Mouse (Mus musculus) adrenal gland, postnatal 4 days (tissue): Measurements from ENCODE around the gene Tapbp. TPM values are rescaled to one million over a fixed set of nuclear protein-coding genes. Genes with fewer than 3 reads are reported as not detected.

Experiments
- DNase-seq, 2 experiments: peaks; one replicate each; pipeline ENCODE4 v3.0.0; 2021 to 2022; ENCODE audit warnings: low spot score in 2 of 2, mixed read lengths in 2 of 2
- microRNA-seq: library from miRNA; unstranded; fragments of <30 nt; microRNA quantifications from one replicate; pipeline ENCODE4 v1.2.0, GENCODE M21; 2021
- total RNA-seq, 2 experiments: library from RNA; stranded (reverse); gene quantifications; 2 replicates each; pipeline ENCODE4 v1.2.3; 2021

Tapbp gene
- total RNA-seq, 2 experiments from 2014 or later, result 122 to 131 TPM

DNA sequence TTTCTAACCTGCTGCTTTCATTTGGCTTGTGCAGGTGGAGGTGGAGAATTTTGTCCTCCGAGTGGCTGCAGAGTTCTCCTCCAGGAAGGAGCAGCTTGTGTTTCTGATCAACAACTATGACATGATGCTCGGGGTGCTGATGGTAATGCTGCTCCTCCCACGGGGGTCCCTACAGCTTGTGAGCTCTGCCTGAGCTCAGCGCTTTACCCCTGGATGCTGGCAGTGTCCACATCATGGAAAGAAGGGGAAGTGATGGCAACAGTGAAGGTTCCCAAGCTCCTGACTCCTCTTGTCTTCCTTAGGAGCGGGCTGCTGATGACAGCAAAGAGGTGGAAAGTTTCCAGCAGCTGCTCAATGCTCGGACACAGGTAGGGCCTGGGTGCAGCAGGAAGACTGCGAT, 47.2 kb downstream of the Tapbp start:
- DNase-seq, result no peak

DNA sequence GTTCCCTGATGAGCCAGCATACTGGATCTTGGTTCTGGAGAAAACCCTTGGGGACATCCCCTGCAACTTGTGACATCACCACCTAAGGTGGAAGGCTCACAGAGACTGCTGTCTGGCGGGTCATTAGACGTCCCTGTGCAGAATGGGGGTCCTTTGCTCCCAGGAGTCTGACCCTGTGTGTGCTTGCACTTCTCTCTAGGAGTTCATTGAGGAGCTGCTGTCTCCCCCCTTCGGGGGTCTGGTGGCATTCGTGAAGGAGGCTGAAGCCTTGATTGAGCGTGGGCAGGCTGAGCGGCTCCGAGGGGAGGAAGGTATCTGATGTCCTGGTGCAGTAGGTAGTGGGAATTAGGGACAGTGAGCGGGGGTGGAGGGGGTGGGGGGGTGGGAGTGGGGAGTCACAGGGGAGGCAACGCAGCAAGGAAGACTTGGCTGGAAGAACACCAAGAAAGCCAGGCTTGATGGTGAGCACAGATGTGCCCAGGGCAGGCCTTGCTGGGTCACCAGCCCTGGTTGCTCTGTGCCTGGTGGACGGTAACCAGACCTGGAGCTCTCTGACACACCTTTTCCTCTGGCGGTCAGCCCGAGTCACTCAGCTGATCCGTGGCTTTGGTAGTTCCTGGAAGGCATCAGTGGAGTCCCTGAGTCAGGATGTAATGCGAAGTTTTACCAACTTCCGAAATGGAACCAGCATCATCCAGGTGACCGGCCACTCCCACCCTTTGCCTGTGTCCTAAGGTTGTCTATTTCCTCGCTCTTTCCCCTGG, 49.6 kb downstream of the Tapbp start:
- DNase-seq, result no peak

DNA sequence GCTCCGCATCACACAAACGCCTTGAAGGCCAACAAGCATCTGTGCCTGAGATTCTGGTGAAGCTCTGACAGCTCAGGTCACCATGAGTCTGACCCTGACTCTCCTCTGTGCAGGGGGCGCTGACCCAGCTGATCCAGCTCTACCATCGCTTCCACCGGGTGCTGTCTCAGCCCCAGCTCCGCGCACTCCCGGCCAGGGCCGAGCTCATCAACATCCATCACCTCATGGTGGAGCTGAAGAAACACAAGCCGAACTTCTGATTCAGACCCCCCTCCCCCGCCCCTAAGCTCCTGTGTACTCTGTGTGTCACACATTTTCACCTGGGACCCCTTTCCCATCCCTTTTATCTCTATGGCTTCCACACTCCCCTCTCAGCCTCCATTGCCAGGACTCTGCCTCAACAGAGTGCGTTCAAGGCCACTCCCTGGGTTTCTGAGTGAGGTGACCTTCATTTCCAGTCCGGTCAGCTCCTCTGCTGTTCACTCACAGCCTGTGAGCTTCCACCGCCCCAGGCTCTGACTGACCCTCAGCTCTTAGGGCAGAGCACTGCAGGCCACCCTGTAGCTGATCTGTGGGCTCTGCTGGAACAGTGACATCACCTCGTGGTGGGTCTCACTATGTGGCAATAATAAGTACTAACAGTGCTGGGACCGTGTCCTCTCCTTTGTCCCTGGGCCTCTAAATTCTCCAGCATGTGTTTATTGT, 50.3 kb downstream of the Tapbp start:
- no peak for DNase-seq

DNA sequence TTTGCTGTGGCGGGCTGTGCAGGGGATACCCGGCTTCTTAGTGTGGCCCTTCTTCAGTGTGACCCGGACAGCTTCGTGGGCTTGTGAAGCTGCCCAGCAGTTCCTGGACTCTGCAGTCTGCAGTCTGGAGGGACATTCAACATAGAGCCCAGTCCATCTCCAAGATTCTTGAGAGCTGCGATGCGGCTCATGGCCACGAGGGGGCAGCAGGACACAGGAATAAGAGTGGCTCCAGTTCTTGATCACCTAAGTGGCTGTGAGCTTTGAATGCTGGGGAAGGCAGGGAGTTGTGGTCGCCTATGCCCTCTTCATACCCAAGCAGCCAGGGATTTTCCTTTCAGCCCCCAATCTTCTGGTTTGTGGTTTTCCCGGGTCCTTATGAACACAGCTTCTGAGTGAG, 52.8 kb downstream of the Tapbp start:
- peak in 1 of 2 experiments; percentile 66 for DNase-seq

DNA sequence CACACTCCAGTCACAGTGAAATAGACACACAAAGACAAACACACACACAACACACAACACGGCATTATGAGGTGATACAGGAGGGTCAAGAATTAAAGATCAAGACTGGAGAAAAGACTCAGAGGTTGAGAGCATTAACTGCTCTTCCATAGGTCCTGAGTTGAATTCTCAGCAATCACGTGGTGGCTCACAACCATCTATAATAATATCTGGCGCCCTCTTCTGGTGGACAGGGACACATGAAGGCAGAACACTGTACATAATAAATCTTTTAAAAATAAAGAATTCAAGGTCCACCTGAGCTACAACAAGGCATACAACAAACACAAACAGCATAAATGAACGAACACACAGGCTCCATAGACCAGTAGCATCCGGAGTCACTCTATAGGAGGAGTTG, 53.2 kb downstream of the Tapbp start:
- DNase-seq, result no peak

DNA sequence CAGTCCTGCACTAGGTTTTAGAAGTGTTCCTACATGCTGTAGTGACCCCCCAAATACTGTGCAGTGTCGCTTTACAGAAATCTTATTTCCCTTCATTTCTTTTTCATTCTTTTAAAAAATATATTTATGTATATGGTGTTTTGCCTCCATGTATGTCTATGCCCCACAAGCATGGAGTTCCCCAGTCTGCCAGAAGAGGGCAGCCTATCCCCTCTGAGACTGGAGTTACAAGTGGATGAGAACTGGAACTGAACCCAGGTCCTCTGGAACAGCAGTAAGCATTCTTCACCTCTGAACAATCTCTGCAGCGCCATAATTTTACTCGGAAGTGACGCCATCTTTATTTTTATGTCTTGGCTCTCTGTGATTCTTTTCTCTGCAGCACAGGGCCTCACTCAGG, 53.7 kb downstream of the Tapbp start:
- DNase-seq, result no peak

DNA sequence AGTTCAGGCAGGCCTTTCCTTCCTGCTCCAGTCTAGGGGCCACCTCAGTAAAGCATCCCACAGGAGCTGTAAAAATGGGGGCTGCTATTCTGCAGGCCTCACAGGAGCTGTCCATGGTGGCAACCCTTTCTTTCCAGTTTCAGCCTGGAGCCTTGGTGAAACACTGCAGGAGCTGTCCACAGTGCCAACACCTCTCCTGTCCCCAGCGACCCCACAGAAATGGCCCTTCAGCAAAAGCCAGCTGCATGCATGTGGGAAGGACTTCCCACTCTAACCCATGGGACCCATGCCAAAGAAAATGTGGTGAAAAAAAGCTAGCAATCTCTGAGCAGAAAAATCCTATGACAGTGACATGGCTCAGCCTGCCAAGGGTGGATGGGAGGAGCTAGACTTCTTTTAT, 57.0 kb downstream of the Tapbp start:
- DNase-seq, result no peak

DNA sequence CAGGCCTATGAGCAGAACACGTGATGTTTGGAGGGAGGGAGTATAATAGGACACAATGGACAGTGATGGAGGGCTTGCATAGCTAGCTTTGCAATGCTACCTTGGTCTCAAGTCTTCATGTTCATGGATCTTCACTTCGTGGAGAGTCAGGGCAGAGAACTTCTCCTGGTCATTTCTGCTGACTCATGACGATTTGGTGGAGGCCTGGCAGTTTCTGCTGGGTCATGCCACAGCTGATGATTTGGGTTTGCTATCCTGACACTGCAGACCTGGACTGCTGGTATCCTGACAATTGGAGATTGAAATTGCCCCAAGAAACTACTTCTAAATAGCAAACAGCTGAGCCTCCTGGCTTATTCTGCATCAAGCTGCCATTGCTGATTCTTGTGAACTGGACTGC, 57.9 kb downstream of the Tapbp start:
- no peak for DNase-seq

DNA sequence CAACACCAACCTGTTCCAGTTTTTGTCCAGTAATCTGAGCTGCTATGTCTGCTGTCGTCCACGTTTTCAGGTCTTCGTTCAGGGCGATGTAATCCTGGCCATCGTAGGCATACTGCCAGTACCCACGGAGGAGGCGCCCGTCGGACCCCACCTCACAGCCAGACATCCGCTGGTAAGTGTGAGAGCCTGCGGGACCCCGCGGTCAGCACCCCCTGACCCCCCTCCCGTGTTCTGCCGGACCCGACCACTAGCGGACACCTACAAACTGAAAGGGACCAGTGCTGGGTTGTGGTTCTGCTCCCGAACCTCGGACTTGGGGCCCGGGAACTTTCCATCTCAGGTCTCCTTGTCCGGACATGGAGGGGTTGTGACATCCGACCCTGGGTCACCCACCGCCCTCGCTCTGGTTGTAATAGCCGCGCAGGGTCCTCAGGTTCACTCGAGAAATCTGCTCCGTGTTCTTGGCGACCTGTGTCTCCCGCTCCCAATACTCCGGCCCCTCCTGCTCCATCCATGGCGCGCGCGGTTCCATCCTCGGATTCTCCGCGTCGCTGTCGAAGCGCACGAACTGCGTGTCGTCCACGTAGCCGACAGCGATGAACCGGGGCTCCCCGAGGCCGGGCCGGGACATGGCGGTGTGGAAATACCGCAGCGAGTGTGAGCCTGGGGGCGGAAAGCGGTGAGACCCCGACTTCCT, 62.3 kb downstream of the Tapbp start:
- no peak for DNase-seq

DNA sequence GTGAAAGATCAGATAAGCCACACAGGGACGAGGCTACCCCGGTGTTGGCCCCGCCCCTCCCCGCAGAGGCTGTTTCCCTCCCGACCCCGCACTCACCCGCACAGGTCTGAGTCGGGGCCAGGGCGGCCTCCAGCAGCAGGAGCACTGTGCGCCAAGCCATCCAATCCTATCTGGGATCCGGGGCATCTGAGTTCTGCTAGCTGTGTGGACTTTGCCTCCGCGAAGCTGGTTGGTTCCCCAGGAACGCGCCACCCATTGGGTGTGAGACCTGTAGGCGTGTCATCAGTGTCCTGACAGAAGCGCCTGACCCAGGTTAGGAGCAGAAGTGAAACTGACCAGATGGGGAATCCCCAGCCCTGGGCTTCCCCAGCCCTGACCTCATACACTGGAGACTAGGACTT, 62.9 kb downstream of the Tapbp start:
- DNase-seq, result peak in 1 of 2 experiments; percentile 51

Small RNA genes lying within 50 kb of the gene (microRNA-seq; reads per million reads assigned to microRNA genes)
- gene Gm27740, result not detected

Other genes with a start within 250 kb of the Tapbp start
- gene Hnrnpm, start 229.0 kb upstream of the Tapbp start, total RNA-seq, result 100 to 1,000 TPM; 197 to 237 TPM
- 10 to 100 TPM; 85.4 to 85.6 TPM for gene March2, start 197.2 kb upstream of the Tapbp start, total RNA-seq
- 100 to 1,000 TPM; 305 to 306 TPM for gene Rab11b, start 155.4 kb upstream of the Tapbp start, total RNA-seq
- gene Angptl4, start 134.1 kb upstream of the Tapbp start, total RNA-seq, result 10 to 100 TPM; 43.9 to 68.2 TPM
- 100 to 1,000 TPM; 117 to 136 TPM for gene Kank3, start 105.4 kb upstream of the Tapbp start, total RNA-seq
- 1,000 to 10,000 TPM; 1,918 to 2,060 TPM for gene Rps28, start 91.3 kb upstream of the Tapbp start, total RNA-seq
- 100 to 1,000 TPM; 354 to 402 TPM for gene Ndufa7, start 91.3 kb upstream of the Tapbp start, total RNA-seq
- gene Cd320, start 72.8 kb upstream of the Tapbp start, total RNA-seq, result 10 to 100 TPM; 34.3 to 36.0 TPM
- gene Gm7029, start 42.1 kb upstream of the Tapbp start, total RNA-seq, result not detected
- 10 to 100 TPM; 30.5 to 31.0 TPM for gene Kifc1, start 25.2 kb upstream of the Tapbp start, total RNA-seq
- not detected for gene Platr17, start 10.8 kb upstream of the Tapbp start, total RNA-seq
- 10 to 100 TPM; 34.7 to 37.8 TPM for gene Daxx, start 6.5 kb upstream of the Tapbp start, total RNA-seq
- 10 to 100 TPM; 43.0 to 47.1 TPM for gene Zbtb22, start within 50 bp of the Tapbp start, total RNA-seq
- gene Rgl2, start 13.6 kb downstream of the Tapbp start, total RNA-seq, result 10 to 100 TPM; 87.9 to 94.5 TPM
- gene Pfdn6, start 24.4 kb downstream of the Tapbp start, total RNA-seq, result 10 to 100 TPM; 96.5 to 98.1 TPM
- gene Wdr46, start 24.8 kb downstream of the Tapbp start, total RNA-seq, result 10 to 100 TPM; 35.1 to 35.2 TPM
- gene B3galt4, start 35.6 kb downstream of the Tapbp start, total RNA-seq, result 1 to 10 TPM; 7.1 to 7.2 TPM
- 10 to 100 TPM; 62.8 to 72.5 TPM for gene Vps52, start 39.9 kb downstream of the Tapbp start, total RNA-seq
- 1,000 to 10,000 TPM; 1,180 to 1,281 TPM for gene Rps18, start 40.1 kb downstream of the Tapbp start, total RNA-seq
- 100 to 1,000 TPM; 173 to 174 TPM for gene H2-K1, start 84.4 kb downstream of the Tapbp start, total RNA-seq
- 10 to 100 TPM; 49.0 to 54.3 TPM for gene Ring1, start 108.8 kb downstream of the Tapbp start, total RNA-seq
- gene H2-Ke6, start 112.2 kb downstream of the Tapbp start, total RNA-seq, result 100 to 1,000 TPM; 135 to 144 TPM
- 100 to 1,000 TPM; 145 to 156 TPM for gene Slc39a7, start 115.8 kb downstream of the Tapbp start, total RNA-seq
- gene Rxrb, start 115.9 kb downstream of the Tapbp start, total RNA-seq, result 10 to 100 TPM; 74.5 to 78.0 TPM
- 1 to 10 TPM; 3.1 to 6.4 TPM for gene Col11a2, start 123.5 kb downstream of the Tapbp start, total RNA-seq
- gene H2-Oa, start 176.4 kb downstream of the Tapbp start, total RNA-seq, result under 1 TPM in 1 of 2 experiments, not detected in 1; 0.31 TPM
- 10 to 100 TPM; 11.2 to 11.7 TPM for gene H2-DMa, start 203.6 kb downstream of the Tapbp start, total RNA-seq
- 100 to 1,000 TPM; 225 to 226 TPM for gene Brd2, start 206.7 kb downstream of the Tapbp start, total RNA-seq
- gene H2-DMb2, start 227.4 kb downstream of the Tapbp start, total RNA-seq, result 1 to 10 TPM; 1.2 to 3.0 TPM
- 1 to 10 TPM; 1.9 to 3.8 TPM for gene H2-DMb1, start 237.2 kb downstream of the Tapbp start, total RNA-seq